Mouse (Mus musculus): Measurements from ENCODE around the gene Dennd1b.

The Dennd1b gene

GRCm38 (mm10) chr1:139015118-139015788, 52.0 kb downstream of the Dennd1b start:
- no peak for DNase-seq (ENCODE audit: low spot score in 2 of 2)

- no peak for DNase-seq (ENCODE audit: low spot score in 2 of 2)
Observed at GRCm38 (mm10) chr1:139021298-139021697, 58.1 kb downstream of the Dennd1b start.

- DNase-seq (ENCODE audit: low spot score in 2 of 2): no peak
Observed at GRCm38 (mm10) chr1:139025882-139026645, 62.8 kb downstream of the Dennd1b start.

GRCm38 (mm10) chr1:139029521-139029920, 66.3 kb downstream of the Dennd1b start:
- no peak for DNase-seq (ENCODE audit: low spot score in 2 of 2)

- no peak for DNase-seq (ENCODE audit: low spot score in 2 of 2)
Observed at GRCm38 (mm10) chr1:139032411-139032810, 69.2 kb downstream of the Dennd1b start.

GRCm38 (mm10) chr1:139035141-139035540, 71.9 kb downstream of the Dennd1b start:
- DNase-seq (ENCODE audit: low spot score in 2 of 2): no peak

GRCm38 (mm10) chr1:139036302-139036701, 73.1 kb downstream of the Dennd1b start:
- DNase-seq (ENCODE audit: low spot score in 2 of 2): no peak

GRCm38 (mm10) chr1:139036768-139037507, 73.7 kb downstream of the Dennd1b start:
- no peak for DNase-seq (ENCODE audit: low spot score in 2 of 2)

- no peak for DNase-seq (ENCODE audit: low spot score in 2 of 2)
Observed at GRCm38 (mm10) chr1:139038074-139038473, 74.8 kb downstream of the Dennd1b start.

GRCm38 (mm10) chr1:139038620-139039019, 75.4 kb downstream of the Dennd1b start:
- DNase-seq (ENCODE audit: low spot score in 2 of 2): no peak

GRCm38 (mm10) chr1:139039529-139040230, 76.4 kb downstream of the Dennd1b start:
- no peak for DNase-seq (ENCODE audit: low spot score in 2 of 2)

GRCm38 (mm10) chr1:139049075-139049474, 85.8 kb downstream of the Dennd1b start:
- DNase-seq (ENCODE audit: low spot score in 2 of 2): no peak

GRCm38 (mm10) chr1:139049881-139050472, 86.7 kb downstream of the Dennd1b start:
- DNase-seq (ENCODE audit: low spot score in 2 of 2): no peak

GRCm38 (mm10) chr1:139053003-139053402, 89.8 kb downstream of the Dennd1b start:
- DNase-seq (ENCODE audit: low spot score in 2 of 2): no peak

GRCm38 (mm10) chr1:139060301-139060700, 97.1 kb downstream of the Dennd1b start:
- DNase-seq (ENCODE audit: low spot score in 2 of 2): no peak

GRCm38 (mm10) chr1:139064711-139065110, 101.5 kb downstream of the Dennd1b start:
- DNase-seq (ENCODE audit: low spot score in 2 of 2): no peak

- DNase-seq (ENCODE audit: low spot score in 2 of 2): peak in 1 of 2 experiments; percentile 6
Observed at GRCm38 (mm10) chr1:139067210-139067609, 104.0 kb downstream of the Dennd1b start.

- DNase-seq (ENCODE audit: low spot score in 2 of 2): no peak
Observed at GRCm38 (mm10) chr1:139071015-139071414, 107.8 kb downstream of the Dennd1b start.

GRCm38 (mm10) chr1:139075671-139076070, 112.4 kb downstream of the Dennd1b start:
- no peak for DNase-seq (ENCODE audit: low spot score in 2 of 2)

- no peak for DNase-seq (ENCODE audit: low spot score in 2 of 2)
Observed at GRCm38 (mm10) chr1:139077989-139078388, 114.8 kb downstream of the Dennd1b start.

- no peak for DNase-seq (ENCODE audit: low spot score in 2 of 2)
Observed at GRCm38 (mm10) chr1:139079000-139079399, 115.8 kb downstream of the Dennd1b start.

Data from spleen, postnatal 14 days (tissue).